Mouse (Mus musculus): Measurements from ENCODE around the gene Zfhx3. TPM values are rescaled to one million over a fixed set of nuclear protein-coding genes. Genes with fewer than 3 reads are reported as not detected.

Gene Zfhx3
- polyA plus RNA-seq, 1 experiment from 2014 or later, result 17.8 TPM

- Histone ChIP-seq H3K9ac (ENCODE audit: low read depth, low read length) (no peak overlapping the region), H3K27me3 (replicated peaks; ENCODE audit: control insufficient read depth, insufficient read depth, low read length) (no peaks in the 10 kb centered on the region; the same call in 1 of the 2 replicates), H3K27ac (ENCODE audit: low read depth, low read length) (no peak overlapping the region), H3K9me3 (ENCODE audit: control insufficient read depth, low read length) (no peaks in the 10 kb centered on the region), H3K36me3 (ENCODE audit: control insufficient read depth, insufficient read depth, low read length) (no peaks in the 10 kb centered on the region), H3K4me2 (ENCODE audit: low read length) (no peak overlapping the region), H3K4me3 (ENCODE audit: low read length) (no peak overlapping the region), H3K4me1 (ENCODE audit: control insufficient read depth, insufficient read depth, low read depth, low read length) (peaks cover 4% of the 10 kb centered on the region)
- WGBS, result 65% methylated on average over 2 of the region's 2 CpGs
- ATAC-seq, result no peak
Measured at GRCm38 (mm10) chr8:108222091-108222490, 279.6 kb downstream of the Zfhx3 start.

- no peak for ATAC-seq
- Histone ChIP-seq H3K27me3 (replicated peaks; ENCODE audit: control insufficient read depth, insufficient read depth, low read length) (no peaks in the 10 kb centered on the region), H3K4me1 (ENCODE audit: control insufficient read depth, insufficient read depth, low read depth, low read length) (no peaks in the 10 kb centered on the region), H3K9ac (ENCODE audit: low read depth, low read length) (no peak overlapping the region), H3K9me3 (ENCODE audit: control insufficient read depth, low read length) (no peaks in the 10 kb centered on the region), H3K4me2 (ENCODE audit: low read length) (no peak overlapping the region), H3K27ac (ENCODE audit: low read depth, low read length) (no peak overlapping the region), H3K4me3 (ENCODE audit: low read length) (no peak overlapping the region), H3K36me3 (ENCODE audit: control insufficient read depth, insufficient read depth, low read length) (no peaks in the 10 kb centered on the region)
- WGBS, result 78% methylated on average over 7 of the region's 7 CpGs
Measured at GRCm38 (mm10) chr8:108232326-108232725, 289.9 kb downstream of the Zfhx3 start.

GRCm38 (mm10) chr8:108234481-108234880 lies 292.0 kb downstream of the Zfhx3 start:
- no peak overlapping the region for H3K4me3 ChIP-seq (ENCODE audit: low read length)
- H3K9ac ChIP-seq (ENCODE audit: low read depth, low read length), result no peak overlapping the region
- H3K27ac ChIP-seq (ENCODE audit: low read depth, low read length), result no peak overlapping the region
- H3K4me2 ChIP-seq (ENCODE audit: low read length), result no peak overlapping the region
- H3K4me1 ChIP-seq (ENCODE audit: control insufficient read depth, insufficient read depth, low read depth, low read length), result no peaks in the 10 kb centered on the region
- ATAC-seq, result no peak
- no peaks in the 10 kb centered on the region for H3K36me3 ChIP-seq (ENCODE audit: control insufficient read depth, insufficient read depth, low read length)
- 51% methylated on average over 4 of the region's 4 CpGs for WGBS
- no peaks in the 10 kb centered on the region for H3K27me3 ChIP-seq (replicated peaks; ENCODE audit: control insufficient read depth, insufficient read depth, low read length)
- no peaks in the 10 kb centered on the region for H3K9me3 ChIP-seq (ENCODE audit: control insufficient read depth, low read length)

- H3K27me3 ChIP-seq (replicated peaks; ENCODE audit: control insufficient read depth, insufficient read depth, low read length), result no peaks in the 10 kb centered on the region
- H3K27ac ChIP-seq (ENCODE audit: low read depth, low read length), result no peak overlapping the region
- no peaks in the 10 kb centered on the region for H3K9me3 ChIP-seq (ENCODE audit: control insufficient read depth, low read length)
- no peak overlapping the region for H3K4me3 ChIP-seq (ENCODE audit: low read length)
- no peak for ATAC-seq
- H3K4me1 ChIP-seq (ENCODE audit: control insufficient read depth, insufficient read depth, low read depth, low read length), result no peaks in the 10 kb centered on the region
- H3K4me2 ChIP-seq (ENCODE audit: low read length), result no peak overlapping the region
- H3K9ac ChIP-seq (ENCODE audit: low read depth, low read length), result no peak overlapping the region
- 64% methylated on average over 8 of the region's 8 CpGs for WGBS
- no peaks in the 10 kb centered on the region for H3K36me3 ChIP-seq (ENCODE audit: control insufficient read depth, insufficient read depth, low read length)
Measured at GRCm38 (mm10) chr8:108236715-108237114, 294.3 kb downstream of the Zfhx3 start.

GRCm38 (mm10) chr8:108239531-108239930 lies 297.1 kb downstream of the Zfhx3 start:
- no peak overlapping the region for H3K4me2 ChIP-seq (ENCODE audit: low read length)
- no peak overlapping the region for H3K9ac ChIP-seq (ENCODE audit: low read depth, low read length)
- H3K36me3 ChIP-seq (ENCODE audit: control insufficient read depth, insufficient read depth, low read length), result no peaks in the 10 kb centered on the region
- no peaks in the 10 kb centered on the region for H3K9me3 ChIP-seq (ENCODE audit: control insufficient read depth, low read length)
- WGBS, result 84% methylated on average over 5 of the region's 5 CpGs
- H3K27ac ChIP-seq (ENCODE audit: low read depth, low read length), result no peak overlapping the region
- peaks cover 2% of the 10 kb centered on the region for H3K27me3 ChIP-seq (replicated peaks; ENCODE audit: control insufficient read depth, insufficient read depth, low read length)
- H3K4me3 ChIP-seq (ENCODE audit: low read length), result no peak overlapping the region
- no peaks in the 10 kb centered on the region for H3K4me1 ChIP-seq (ENCODE audit: control insufficient read depth, insufficient read depth, low read depth, low read length)
- ATAC-seq, result no peak

- Histone ChIP-seq H3K9me3 (ENCODE audit: control insufficient read depth, low read length) (no peaks in the 10 kb centered on the region), H3K4me1 (ENCODE audit: control insufficient read depth, insufficient read depth, low read depth, low read length) (peaks cover 6% of the 10 kb centered on the region), H3K36me3 (ENCODE audit: control insufficient read depth, insufficient read depth, low read length) (no peaks in the 10 kb centered on the region), H3K27ac (ENCODE audit: low read depth, low read length) (no peak overlapping the region; the same call in 1 of the 2 replicates), H3K9ac (ENCODE audit: low read depth, low read length) (no peak overlapping the region), H3K4me3 (ENCODE audit: low read length) (no peak overlapping the region), H3K27me3 (replicated peaks; ENCODE audit: control insufficient read depth, insufficient read depth, low read length) (peaks cover 2% of the 10 kb centered on the region), H3K4me2 (ENCODE audit: low read length) (peak overlapping the region; percentile 2; the same call in 1 of the 2 replicates)
- 19% methylated on average over 19 of the region's 19 CpGs for WGBS
- ATAC-seq, result 0 out of 2 replicates have a peak, but pooled peaks have one; percentile 37
Measured at GRCm38 (mm10) chr8:108241041-108241690, 298.7 kb downstream of the Zfhx3 start.

DNA sequence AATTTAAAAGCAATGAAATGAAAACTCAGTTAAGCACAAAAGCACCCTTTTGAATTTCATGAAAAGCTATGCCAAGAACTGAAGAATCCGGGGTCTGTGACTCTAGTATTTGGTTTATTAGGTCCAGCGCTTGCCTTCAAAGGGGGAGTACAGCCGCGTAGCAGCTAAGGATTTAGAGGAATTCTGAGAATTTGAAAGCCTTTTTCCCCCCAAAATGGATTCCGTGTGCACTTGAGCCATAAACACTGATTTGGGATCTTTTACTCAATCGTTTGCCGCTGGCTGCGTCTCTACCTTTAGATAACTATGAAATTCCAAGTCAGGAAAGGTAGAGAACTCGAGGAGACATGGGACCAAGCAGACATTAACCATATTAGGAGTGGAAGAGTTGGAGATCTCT lies 300.8 kb downstream of the Zfhx3 start:
- H3K27ac ChIP-seq (ENCODE audit: low read depth, low read length), result no peak overlapping the region; the same call in 1 of the 2 replicates
- no peak overlapping the region for H3K4me3 ChIP-seq (ENCODE audit: low read length)
- H3K36me3 ChIP-seq (ENCODE audit: control insufficient read depth, insufficient read depth, low read length), result no peaks in the 10 kb centered on the region
- peaks cover 14% of the 10 kb centered on the region for H3K4me1 ChIP-seq (ENCODE audit: control insufficient read depth, insufficient read depth, low read depth, low read length)
- no peak for ATAC-seq
- 42% methylated on average over 9 of the region's 9 CpGs for whole genome bisulfite sequencing
- H3K4me2 ChIP-seq (ENCODE audit: low read length), result no peak overlapping the region
- peaks cover 6% of the 10 kb centered on the region for H3K27me3 ChIP-seq (replicated peaks; ENCODE audit: control insufficient read depth, insufficient read depth, low read length)
- H3K9ac ChIP-seq (ENCODE audit: low read depth, low read length), result no peak overlapping the region
- no peaks in the 10 kb centered on the region for H3K9me3 ChIP-seq (ENCODE audit: control insufficient read depth, low read length)

DNA sequence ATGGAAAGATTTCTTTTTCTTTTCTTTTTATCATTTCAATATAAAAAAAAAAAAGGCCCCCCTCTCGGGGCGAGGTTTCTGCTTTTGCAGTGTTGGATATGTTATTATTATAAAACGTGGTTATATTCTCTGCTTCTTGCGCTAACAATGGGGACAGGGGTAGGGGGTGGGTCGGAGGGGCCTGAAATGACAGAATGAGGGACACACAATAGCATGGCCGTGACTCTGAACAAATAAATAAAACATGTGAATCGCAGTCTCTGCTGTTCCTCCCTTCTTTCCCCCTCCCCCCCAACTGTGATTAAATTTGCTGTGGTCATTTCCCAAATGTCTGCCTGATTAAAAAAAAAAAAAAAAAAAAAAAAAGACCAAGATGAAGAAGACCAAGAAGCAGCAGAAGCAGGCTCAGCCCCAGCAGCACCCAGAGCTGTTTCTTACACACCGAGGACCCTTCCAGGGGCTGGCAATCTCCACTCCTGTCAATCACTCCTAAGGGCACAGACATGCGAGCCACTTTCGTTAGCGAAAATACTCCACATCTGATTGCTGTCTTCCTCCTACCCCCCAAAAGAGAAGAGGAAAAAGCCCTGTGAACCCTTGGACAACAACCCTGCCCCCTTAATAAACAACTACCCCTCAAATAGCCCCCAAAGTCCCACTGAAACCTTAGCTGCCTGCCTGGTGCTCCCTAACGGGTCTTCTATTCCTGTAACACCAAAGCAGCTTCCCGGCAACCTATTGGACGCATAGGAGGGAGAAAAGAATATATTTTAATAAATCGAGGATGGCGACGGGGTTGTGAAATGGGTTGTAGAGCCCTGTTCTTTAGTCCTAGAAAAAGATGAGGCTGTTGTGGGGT lies 302.4 kb downstream of the Zfhx3 start:
- Histone ChIP-seq H3K36me3 (ENCODE audit: control insufficient read depth, insufficient read depth, low read length) (no peaks in the 10 kb centered on the region), H3K9me3 (ENCODE audit: control insufficient read depth, low read length) (no peaks in the 10 kb centered on the region), H3K9ac (ENCODE audit: low read depth, low read length) (peak overlapping the region; percentile 39; the same call in 1 of the 2 replicates), H3K27me3 (replicated peaks; ENCODE audit: control insufficient read depth, insufficient read depth, low read length) (peaks cover 6% of the 10 kb centered on the region), H3K27ac (ENCODE audit: low read depth, low read length) (peak overlapping the region; percentile 55), H3K4me2 (ENCODE audit: low read length) (peak overlapping the region; percentile 41), H3K4me3 (ENCODE audit: low read length) (no peak overlapping the region), H3K4me1 (ENCODE audit: control insufficient read depth, insufficient read depth, low read depth, low read length) (peaks cover 14% of the 10 kb centered on the region)
- no peak for ATAC-seq
- 15% methylated on average over 17 of the region's 17 CpGs for WGBS

GRCm38 (mm10) chr8:108245575-108245974 lies 303.1 kb downstream of the Zfhx3 start:
- Histone ChIP-seq H3K4me1 (ENCODE audit: control insufficient read depth, insufficient read depth, low read depth, low read length) (peaks cover 14% of the 10 kb centered on the region), H3K36me3 (ENCODE audit: control insufficient read depth, insufficient read depth, low read length) (no peaks in the 10 kb centered on the region), H3K9me3 (ENCODE audit: control insufficient read depth, low read length) (no peaks in the 10 kb centered on the region), H3K9ac (ENCODE audit: low read depth, low read length) (no peak overlapping the region), H3K27ac (ENCODE audit: low read depth, low read length) (peak overlapping the region; percentile 55; the same call in 1 of the 2 replicates), H3K27me3 (replicated peaks; ENCODE audit: control insufficient read depth, insufficient read depth, low read length) (peaks cover 6% of the 10 kb centered on the region), H3K4me3 (ENCODE audit: low read length) (no peak overlapping the region), H3K4me2 (ENCODE audit: low read length) (peak overlapping the region; percentile 41; the same call in 1 of the 2 replicates)
- 18% methylated on average over 8 of the region's 8 CpGs for WGBS
- no peak for ATAC-seq

Data from hindbrain, embryonic 16.5 days (tissue).